Mouse (Mus musculus) erythroid progenitor cell, adult 5-6 weeks (primary cell): ENCODE measurements around the gene Robo1. TPM values are rescaled to one million over a fixed set of nuclear protein-coding genes. Genes with fewer than 3 reads are reported as not detected.

Experiments used
- ATAC-seq: replicated peaks from 2 replicates; pipeline ENCODE4 v1.8.0; 2016; ENCODE audit warnings: moderate number of reproducible peaks, mild to moderate bottlenecking, moderate TSS enrichment, inconsistent platforms; ENCODE audit not compliant: poor library complexity, low FRiP score, severe bottlenecking
- total RNA-seq, 2 experiments: library from RNA; stranded (forward) in 1 of 2; stranded (reverse) in 1 of 2; fragments of 150-400 nt in 1 of 2; fragments of 186-747, 209-891 nt in 1 of 2; gene quantifications; 2 replicates each; pipeline versions ENCODE4 v1.2.3 to v1.2.4; 2015 to 2017; ENCODE audit warnings: low replicate concordance in 2 of 2

Robo1 gene
- total RNA-seq, 2 experiments from 2014 or later: not detected

- ATAC-seq: no peak
Measured at GRCm38 (mm10) chr16:72967509-72967908, 659.4 kb downstream of the Robo1 start.

DNA sequence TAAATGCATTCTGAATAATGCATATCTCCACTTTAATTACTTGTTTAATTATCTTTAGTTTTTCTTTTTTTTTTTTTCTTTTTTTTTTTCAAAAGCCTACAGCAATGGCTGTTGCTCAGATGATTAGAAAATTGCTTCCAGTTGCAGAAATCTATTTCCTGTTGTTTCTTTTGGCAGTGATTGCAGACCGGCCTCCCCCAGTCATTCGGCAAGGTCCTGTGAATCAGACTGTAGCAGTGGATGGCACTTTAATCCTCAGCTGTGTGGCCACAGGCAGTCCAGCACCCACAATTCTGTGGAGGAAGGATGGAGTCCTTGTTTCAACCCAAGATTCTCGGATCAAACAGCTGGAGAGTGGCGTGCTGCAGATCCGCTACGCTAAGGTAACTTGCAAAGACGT lies 661.9 kb downstream of the Robo1 start:
- no peak for ATAC-seq

DNA sequence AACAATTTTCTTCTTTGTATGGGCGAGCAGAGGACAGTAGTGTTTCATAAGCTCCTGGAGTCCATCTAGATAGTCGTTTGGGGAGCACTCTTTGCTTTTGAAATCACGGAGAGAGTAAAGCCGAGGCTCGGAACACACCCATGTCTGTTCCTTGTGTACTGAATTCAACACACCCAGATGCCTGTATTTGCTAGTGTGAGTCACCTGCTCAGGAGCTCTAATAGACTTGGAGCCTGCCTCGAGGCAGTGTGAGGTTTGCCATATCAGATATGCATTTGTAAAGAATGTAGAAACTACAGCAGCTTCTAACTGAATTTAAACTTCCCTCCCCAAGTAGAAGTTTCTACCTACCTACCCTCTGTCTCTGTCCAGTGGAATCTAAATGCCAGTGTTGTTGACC lies 665.6 kb downstream of the Robo1 start:
- no peak for ATAC-seq

GRCm38 (mm10) chr16:72974681-72975080 lies 666.6 kb downstream of the Robo1 start:
- ATAC-seq: no peak

DNA sequence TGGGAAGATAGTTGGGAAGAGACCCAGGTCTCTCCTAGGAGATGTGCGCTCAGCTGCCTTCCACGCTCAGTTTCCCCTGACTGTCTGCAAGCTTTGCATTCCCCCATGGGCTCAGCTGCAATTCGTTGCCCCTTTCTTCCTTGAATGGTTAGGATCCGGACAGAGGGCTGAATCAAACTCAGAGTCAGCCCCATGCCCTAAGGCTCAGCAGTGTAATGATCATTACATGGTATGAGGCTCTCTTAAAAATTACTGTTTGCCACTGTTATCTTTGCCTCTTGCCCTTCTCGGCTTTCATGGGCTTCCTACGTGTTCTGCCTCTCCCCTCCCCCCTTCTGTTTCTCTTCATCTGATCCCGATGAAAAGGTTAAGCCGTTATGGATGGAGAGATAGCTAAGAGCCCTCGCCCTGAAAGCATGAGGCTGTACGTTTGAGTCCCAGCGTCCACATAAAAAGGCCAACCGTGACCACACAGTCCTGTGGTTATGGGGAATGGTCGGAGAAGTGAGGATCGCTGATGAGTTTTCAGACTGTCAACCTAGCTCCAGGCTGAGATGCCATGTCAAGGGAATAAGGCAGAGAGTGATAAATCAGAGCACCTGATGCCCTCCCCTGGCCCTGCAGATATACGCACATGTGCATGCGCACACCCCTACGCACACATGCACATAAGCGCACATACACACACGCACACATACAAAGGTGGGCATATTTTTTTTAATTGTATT lies 668.9 kb downstream of the Robo1 start:
- ATAC-seq: no peak

DNA sequence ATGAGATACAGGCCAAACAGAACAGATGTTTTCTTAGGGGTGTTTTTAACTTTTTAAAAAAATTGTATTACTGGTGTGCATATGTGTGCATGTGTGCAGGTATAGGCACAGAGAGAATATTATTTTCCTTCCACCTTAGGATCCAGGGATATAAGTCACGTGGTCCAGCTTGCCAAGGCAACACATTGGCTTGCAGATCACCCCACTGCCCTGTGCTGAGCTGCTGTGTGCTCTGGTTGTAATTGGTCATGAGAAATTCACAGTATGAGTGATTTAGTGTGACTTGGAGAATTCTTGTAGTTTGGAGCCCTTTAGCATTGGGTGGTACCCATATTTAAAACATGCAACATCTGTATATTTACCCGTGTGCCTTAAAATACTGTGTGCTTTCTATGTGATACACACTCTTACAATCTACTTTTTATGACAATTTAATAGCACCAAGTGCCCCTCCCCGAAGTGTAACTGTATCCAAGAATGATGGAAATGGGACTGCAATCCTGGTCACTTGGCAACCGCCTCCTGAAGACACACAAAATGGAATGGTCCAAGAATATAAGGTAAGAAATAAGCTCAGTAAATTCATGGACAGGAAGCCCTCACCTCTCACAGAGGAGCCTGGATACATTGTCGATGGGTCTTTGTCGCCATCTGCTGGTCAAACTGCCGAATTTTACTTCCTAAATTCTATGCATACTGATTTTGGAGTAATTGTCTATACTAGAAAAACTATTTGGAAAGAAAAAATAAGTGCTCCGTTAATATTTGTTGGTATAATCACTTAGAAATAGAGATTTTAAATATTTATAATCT lies 671.5 kb downstream of the Robo1 start:
- no peak for ATAC-seq

DNA sequence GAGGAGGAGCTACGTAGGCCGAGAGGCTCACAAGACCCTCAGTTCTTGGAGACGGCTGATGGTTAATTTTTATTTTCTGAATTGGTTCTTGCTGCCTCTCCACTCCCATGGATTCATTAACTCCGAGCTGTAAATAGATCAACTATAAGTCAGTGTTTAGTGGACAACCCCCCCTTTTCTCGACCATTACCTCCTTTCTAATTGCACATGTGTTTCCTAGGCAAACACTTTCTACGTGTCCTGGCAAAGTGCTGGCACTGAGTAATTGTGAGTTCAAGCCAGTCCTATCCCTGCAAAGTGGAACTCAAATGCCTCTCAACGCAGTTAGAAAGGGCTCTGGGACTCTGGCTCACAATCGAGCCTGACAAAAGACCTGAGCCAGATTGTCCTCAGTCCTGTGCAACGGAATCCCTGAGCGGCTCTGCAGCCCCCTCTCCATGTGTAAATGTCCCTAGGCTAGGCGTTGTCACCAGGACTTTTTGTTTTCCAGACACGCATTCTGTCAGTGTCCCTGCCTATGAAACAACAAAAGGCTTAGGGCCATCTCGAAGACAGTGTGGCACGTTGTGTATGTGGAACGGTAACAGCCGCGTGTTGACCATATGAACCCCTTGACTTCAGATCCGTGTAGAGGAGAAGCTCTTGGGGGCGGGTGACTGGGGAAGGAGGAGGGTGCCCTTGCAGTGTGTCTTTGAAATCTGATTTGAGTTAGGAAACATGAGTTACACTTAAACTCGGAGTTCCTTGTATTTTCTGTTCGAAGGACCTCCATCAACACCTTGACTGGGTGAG lies 682.5 kb downstream of the Robo1 start:
- ATAC-seq: no peak

GRCm38 (mm10) chr16:72993189-72993588 lies 685.1 kb downstream of the Robo1 start:
- no peak for ATAC-seq

DNA sequence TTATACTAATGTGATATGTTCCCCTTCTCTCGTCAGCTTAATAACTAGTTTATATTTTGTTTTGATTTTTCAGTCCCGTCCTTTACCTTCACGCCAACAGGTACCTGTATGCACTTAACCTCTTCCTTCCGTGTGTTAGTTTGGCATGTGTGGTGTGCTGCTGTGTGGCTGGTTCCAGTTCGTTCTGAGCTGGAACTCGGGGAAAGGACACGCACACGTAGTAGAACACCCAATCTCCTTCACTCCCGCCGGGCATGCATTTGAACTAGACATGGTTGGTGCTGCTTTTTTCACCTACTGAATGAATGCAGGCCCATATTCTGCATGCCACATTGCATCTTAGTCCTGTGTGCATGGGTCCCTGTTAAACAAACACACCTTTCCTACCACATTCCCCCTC lies 685.5 kb downstream of the Robo1 start:
- no peak for ATAC-seq

GRCm38 (mm10) chr16:72995251-72995954 lies 687.3 kb downstream of the Robo1 start:
- no peak for ATAC-seq

GRCm38 (mm10) chr16:72995955-72996535 lies 687.9 kb downstream of the Robo1 start:
- ATAC-seq: no peak

GRCm38 (mm10) chr16:72998677-72999076 lies 690.6 kb downstream of the Robo1 start:
- ATAC-seq: no peak

DNA sequence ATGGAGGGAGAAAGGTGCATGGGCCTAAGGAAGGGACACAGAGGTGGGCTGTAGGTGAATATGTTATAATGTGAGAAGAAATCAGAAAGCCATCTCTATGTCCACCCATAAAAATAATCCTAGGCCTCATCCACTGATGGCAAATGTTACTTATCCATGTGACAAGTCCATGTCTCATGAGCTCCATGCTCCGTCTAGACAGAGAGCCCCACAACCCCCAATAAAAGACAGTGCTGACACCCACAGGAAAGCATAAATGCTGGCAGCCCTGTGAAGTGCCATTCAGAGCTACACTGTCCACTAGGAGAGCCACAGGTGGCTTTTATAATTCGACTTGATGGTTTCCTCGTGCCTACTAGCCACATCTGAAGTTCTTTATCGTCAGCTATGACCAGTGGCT lies 694.6 kb downstream of the Robo1 start:
- ATAC-seq: no peak

DNA sequence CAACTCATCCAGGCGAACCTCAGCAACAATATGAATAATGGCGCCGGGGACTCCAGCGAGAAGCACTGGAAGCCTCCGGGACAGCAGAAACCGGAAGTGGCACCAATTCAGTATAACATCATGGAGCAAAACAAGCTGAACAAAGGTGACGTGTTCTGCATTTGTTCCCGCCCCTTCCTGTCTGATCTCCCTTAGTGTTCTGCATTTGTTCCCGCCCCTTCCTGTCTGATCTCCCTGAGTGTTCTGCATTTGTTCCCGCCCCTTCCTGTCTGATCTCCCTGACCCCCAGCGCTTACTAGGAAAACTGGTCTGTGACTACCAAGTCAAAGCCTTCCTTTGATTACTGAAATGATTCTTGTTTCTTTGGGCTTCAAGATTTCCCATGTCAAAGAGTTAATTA lies 696.5 kb downstream of the Robo1 start:
- ATAC-seq: no peak

- ATAC-seq: no peak
Measured at GRCm38 (mm10) chr16:73005831-73006230, 697.7 kb downstream of the Robo1 start.

DNA sequence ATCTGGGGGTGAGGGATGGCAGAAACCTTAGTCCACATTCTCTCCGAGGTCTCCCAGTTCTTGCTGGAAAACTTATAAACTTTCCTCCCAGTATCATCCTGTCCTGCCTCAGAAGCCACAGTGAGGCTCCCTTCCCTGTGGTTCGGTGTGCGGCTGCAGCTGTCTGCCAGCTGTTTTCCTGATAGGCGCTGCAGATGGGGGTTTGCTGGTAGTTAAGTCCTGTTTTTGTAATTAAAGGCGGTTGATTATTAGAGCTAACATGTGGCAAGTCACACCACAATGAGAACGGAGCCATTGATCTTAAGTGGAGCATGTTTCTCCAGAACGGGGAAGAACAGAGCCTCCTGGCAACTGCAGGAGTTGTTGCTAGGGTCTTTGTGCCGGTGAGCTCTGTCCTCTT lies 699.3 kb downstream of the Robo1 start:
- ATAC-seq: no peak

DNA sequence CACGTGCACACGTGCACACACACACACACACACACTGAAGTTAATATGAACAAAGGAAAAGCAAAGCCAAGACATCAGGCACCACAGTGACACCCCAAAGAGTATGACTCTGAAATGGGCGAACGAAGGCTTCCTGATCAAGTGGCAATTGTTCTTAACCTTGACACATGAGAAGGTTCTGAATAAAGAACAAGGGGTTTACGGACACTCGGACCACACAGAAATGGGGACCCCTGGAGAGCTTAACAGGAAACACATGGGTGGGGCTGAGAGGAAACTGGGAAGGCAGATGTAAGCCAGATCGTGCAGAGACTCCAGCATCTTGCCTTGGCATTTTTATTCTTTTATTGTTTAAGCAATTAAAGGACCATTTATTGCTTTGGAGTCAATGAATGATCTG lies 703.2 kb downstream of the Robo1 start:
- no peak for ATAC-seq

DNA sequence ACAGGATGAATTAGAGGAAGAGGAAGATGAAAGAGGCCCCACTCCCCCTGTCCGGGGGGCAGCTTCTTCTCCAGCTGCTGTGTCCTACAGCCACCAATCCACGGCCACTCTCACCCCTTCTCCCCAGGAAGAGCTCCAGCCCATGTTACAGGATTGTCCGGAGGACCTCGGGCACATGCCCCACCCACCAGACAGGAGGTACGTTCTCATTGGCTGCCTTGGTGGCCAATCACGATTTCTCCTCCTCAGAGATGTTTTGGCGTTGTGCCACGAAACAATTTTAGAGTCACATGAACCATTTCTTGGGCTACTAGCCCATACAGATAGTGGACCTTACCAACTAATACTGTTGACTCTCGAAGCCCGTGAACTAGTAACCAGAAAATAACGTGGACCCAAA lies 704.8 kb downstream of the Robo1 start:
- no peak for ATAC-seq

GRCm38 (mm10) chr16:73014544-73014943 lies 706.4 kb downstream of the Robo1 start:
- ATAC-seq: no peak

GRCm38 (mm10) chr16:73015976-73016375 lies 707.9 kb downstream of the Robo1 start:
- ATAC-seq: no peak
